Mouse (Mus musculus) MEL-GATA-1-ER (cell line): Measurements from ENCODE around the gene Ahdc1.

ENCODE experiments used
- DNase-seq: peaks from one replicate; pipeline ENCODE4 v3.0.0-alpha.2; 2012; ENCODE audit warnings: low read depth; ENCODE audit errors: extremely low read depth

The Ahdc1 gene

DNA sequence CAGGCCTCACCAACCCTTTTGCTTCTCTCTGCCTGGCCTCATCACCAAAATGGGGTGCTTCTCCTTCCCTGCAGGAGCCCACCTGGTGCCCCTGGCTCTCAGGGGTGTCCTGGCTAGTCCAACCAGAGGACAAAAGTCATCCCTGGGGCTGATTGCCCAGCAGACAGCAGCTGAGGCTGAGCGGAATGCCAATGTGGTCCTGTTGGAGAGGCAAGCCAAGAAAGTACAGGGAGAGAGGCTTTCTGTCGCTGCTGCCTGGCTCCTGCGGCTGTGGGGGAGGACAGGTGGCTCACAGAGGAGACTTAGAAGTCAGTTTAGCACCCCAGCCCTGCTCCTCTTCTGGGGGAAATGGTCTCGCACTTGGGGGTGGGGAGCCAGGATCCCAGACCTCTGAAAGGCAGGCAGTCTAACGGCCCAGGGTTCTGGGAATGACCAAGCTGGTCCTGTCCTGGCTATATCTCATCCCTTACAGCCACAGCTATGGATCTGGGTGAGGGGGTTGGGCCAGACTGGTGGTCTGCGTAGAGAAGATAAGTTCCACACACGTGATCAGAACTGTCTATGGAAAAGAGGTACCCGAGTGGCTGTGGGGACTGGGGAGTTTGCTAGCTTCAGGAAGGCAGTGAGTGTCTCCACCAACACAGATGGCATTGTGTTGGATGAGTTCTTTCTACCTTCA, 64.0 kb downstream of the Ahdc1 start:
- DNase-seq: no peak

GRCm38 (mm10) chr4:133078947-133079346, 67.9 kb downstream of the Ahdc1 start:
- DNase-seq: no peak

- DNase-seq: no peak
Observed at GRCm38 (mm10) chr4:133079416-133080113, 68.5 kb downstream of the Ahdc1 start.

DNA sequence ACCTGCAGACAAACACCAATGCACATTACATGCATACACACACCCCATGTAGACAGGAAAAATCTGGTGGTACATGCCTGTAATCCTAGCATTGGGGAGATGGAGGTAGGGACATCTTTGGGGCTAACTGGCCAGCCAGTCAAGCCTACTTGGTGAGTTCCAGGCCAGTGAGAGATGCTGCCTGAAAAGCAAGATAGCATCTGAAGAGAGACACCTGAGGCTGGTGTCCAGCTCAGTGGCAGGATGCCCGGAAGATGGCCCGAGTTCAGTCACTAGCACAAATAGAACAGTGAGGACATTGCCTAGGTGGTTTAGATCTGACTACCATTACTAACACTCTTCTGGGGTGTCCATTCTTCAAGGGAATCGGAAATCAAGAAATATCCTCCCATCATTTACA, 69.8 kb downstream of the Ahdc1 start:
- DNase-seq: no peak

DNA sequence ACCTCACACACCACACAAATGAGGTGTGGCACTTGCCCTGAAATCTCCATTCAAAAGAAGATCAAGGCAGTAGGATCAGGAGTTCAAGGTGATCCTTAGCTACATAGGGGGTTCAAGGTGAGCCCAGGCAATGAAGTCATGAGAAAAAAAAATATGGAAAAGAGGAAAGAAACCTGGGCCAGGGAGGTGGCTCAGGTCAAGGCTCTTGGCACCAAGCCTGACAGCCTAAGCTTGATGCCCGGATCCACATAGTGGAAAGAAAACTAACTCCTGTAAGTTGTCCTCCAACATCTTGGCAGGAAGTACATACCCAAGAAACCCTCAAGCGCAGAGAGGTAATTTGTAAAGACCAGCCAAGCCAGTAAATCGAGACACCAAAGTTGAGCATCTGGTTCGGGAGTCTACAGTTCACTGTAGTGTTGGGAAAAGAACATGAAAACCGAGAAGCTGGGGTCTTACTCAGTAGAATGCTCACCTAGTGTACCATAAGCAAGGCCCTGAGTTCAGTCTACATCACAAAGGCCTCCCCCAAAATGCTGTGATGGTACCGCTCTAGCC, 71.2 kb downstream of the Ahdc1 start:
- DNase-seq: no peak

- DNase-seq: no peak
Observed at GRCm38 (mm10) chr4:133083991-133084861, 73.2 kb downstream of the Ahdc1 start.

DNA sequence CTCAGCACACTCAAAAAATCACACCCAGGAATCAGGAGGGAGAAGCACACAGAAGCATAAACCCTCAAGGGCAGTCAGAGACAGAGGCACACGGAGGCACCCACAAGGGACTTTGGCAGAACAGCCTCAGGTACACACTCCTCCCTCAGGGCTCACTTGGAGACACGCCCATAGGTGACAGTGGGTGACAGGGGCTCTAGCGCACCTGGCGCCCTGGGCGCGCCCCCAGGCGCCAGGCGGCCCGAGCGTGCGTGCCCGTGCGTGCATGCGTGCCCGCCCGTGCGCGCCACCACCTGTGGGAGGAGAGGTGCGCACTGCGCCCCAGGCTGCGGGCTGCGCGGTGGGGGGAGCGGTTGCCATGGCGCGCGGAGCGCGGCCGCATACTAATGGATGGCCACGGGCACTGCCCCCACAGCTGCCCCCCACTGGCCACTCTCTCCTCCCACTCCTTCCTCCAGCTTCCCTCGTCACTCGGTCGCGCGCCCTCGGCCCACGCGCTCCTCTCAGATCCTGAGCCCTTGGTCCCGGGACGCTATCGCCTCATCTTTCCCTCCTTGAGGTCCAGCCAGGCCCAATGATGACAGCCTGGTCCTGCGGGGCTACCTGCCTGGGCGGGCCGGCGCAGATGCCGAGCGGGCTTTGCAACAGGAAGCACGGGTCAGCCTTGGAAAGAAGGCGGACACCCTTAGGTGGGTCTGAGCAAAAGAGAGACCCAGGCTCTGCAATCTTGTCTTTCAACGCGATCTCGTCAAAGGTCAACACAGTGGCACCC, 74.1 kb downstream of the Ahdc1 start:
- DNase-seq: no peak

GRCm38 (mm10) chr4:133085783-133086342, 74.8 kb downstream of the Ahdc1 start:
- DNase-seq: no peak

DNA sequence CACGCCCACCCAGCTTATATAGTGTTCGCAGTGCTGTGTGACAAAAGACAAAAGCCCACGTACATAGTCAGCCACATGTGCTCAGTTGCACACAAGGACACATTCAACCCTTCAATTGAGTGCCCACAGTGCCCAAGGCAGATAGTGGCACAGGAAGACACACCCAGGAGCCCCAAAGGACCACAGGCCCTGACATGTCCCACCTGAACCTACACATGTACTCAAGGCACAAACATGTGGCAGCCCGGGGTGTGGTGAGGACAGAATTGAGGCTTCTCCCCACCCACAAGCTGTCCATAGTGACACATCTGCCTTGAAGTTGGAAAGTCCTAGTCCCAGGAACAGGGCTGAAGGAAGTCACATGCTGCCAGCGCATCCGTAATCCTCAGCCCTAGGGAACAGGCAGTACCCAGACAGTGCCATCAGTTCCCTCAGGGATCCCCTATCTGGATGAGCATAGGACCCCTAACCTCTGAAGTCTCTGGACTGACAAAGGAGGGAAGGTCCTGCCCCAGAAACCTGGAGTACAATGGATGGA, 76.2 kb downstream of the Ahdc1 start:
- no peak for DNase-seq

- no peak for DNase-seq
Observed at GRCm38 (mm10) chr4:133087835-133088234, 76.8 kb downstream of the Ahdc1 start.

GRCm38 (mm10) chr4:133089319-133089718, 78.3 kb downstream of the Ahdc1 start:
- DNase-seq: no peak

DNA sequence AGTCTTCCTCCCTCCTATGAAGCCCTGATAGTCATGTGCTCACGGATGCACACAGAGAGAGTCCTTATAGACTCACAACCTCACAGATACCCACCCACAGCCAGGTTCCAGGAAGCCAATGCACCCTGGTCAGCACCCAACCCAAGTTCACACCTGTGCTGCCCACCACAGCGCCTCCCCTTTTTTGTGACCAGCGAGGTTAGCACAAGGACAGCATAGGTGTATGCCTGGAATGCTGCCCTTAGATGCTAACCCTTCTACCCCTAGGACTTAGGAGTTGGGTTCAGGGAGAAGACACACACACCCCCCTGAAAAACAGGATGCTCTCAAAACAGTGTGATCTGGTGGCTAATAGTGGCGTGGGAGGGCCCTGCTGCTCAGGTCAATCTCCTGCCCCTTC, 78.7 kb downstream of the Ahdc1 start:
- no peak for DNase-seq

DNA sequence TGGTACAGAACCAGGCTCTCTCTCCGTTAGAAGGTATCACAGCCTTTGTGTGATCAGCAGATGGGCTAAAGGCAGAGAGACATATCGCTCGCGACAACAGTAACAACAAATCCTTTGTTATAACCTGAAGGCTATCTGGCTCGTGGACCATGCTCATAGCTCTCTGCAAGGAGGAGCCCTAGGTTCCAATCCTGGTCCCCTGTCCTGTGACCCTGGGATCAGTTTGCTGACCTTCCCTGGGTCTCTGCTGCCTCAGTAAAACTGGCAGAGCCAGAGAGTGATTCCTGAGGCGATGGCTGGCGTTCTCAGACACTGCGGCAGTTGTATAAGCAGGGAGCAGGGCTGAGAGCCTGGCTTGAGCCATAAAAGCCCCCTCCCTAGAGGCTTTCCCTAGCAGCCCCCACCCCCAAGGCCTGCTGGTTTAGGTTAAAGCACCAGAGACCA, 79.2 kb downstream of the Ahdc1 start:
- no peak for DNase-seq

DNA sequence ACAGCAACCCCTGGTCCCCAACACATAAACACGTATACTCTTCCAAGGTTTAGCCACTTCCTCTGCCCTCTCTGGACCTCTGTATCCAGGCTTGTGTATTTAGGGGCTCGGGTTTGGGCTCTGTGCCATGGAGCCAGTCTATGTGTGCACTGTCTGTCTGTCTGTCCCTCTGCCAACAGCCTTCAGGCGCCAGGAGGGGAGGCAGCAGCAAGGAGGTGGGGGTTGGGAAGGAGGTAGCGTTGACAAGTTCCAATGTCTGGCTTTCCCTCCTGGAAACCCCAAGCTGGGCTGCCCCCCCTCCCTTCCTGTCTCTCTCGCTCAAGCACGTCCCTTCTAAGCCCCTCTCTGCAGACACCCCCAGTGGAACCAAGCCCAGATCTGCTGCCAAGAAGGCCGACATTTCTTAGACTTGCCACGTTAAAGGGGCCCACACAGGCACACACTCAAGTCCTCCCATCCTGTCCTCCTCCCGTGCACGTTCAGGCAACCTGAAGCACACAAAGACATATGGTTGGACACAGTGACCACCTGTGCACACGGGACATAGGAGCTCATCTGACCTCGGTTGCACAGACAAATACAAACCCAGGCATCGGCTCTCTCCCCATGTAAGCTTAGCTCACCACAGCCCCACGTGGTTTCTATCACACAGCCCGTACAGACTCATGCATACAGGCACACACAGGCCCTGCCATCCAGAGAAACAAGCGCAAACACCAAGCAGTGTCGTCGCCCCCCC, 79.8 kb downstream of the Ahdc1 start:
- DNase-seq: no peak

DNA sequence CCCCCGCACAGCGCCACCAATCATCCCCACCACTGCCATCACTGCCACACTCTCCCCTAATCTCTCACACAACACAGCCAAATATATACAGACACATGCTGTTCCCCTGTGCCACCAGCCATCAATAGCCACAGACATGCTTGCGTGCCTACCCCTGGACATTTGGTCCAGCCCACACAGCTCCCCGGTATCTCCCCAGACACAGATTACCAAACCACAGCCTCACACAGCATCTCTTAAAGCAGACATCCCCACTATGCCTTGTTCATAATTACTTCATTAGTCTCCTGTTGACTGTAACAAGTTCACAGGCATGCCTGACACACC, 80.4 kb downstream of the Ahdc1 start:
- no peak for DNase-seq

- no peak for DNase-seq
Observed at GRCm38 (mm10) chr4:133092453-133092901, 81.4 kb downstream of the Ahdc1 start.

DNA sequence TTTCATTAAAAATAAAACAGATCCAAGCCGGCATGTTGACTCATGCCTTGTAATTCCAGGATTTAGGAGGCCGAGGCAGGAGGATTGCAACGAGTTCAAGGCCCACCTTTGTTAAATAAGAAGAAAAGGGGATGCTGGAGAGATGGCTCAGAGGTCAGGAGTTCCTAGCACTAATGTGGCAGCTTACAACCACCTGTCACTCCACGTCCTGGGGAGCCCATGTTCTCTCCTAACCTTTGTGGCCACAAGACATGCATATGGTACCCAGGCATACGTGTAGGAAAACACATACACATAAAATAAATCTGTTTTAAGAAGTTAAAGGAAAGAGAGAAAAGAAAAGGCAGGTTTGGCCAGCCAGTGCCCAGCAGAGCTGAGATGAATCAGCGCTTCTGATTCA, 82.0 kb downstream of the Ahdc1 start:
- DNase-seq: no peak

GRCm38 (mm10) chr4:133093481-133094033, 82.5 kb downstream of the Ahdc1 start:
- DNase-seq: no peak

- no peak for DNase-seq
Observed at GRCm38 (mm10) chr4:133094255-133094654, 83.2 kb downstream of the Ahdc1 start.
